Mouse (Mus musculus) heart, postnatal 36 days (tissue): ENCODE data around the gene Col6a3. TPM values are rescaled to one million over a fixed set of nuclear protein-coding genes. Genes with fewer than 3 reads are reported as not detected.

Experiments used
- DNase-seq, 2 experiments: peaks; one replicate each; pipeline ENCODE4 v3.0.0; 2021 to 2022
- intact Hi-C: fragments of 180-260 bp; cut with DNase I; formaldehyde crosslinking; loops from one replicate; pipeline ENCODE4 v1.15.1; 2025
- total RNA-seq, 2 experiments: library from RNA; stranded (reverse); gene quantifications; 2 replicates each; pipeline ENCODE4 v1.2.3; 2021

The Col6a3 gene
- 10 to 100 TPM; 42.3 to 50.9 TPM for total RNA-seq

- peak; percentile 70 to 72 for DNase-seq
- intact Hi-C loops = no loop called here
These were observed at the start of gene Col6a3 for GRCm38 (mm10) chr1:90843836-90844235. Gene Col6a3 (minus strand): TSS chr1:90843971.

GRCm38 (mm10) chr1:90885771-90886460, 42.1 kb upstream of the Col6a3 start:
- intact Hi-C loops = no loop called here

GRCm38 (mm10) chr1:90876486-90877270, 32.9 kb upstream of the Col6a3 start:
- DNase-seq = no peak
- intact Hi-C loops = no loop called here

More at GRCm38 (mm10) chr1:90885771-90886460, 42.1 kb upstream of the Col6a3 start:
- no peak for DNase-seq

- intact Hi-C loops = no loop called here
- DNase-seq = no peak
These were observed 32.2 kb upstream of the Col6a3 start for GRCm38 (mm10) chr1:90875961-90876360.

- intact Hi-C loops = no loop called here
- DNase-seq = no peak
These were observed 31.6 kb upstream of the Col6a3 start for GRCm38 (mm10) chr1:90875371-90875770.

- no peak for DNase-seq
- intact Hi-C loops = no loop called here
These were observed 26.8 kb upstream of the Col6a3 start for GRCm38 (mm10) chr1:90870581-90870980.

GRCm38 (mm10) chr1:90866734-90867133, 23.0 kb upstream of the Col6a3 start:
- no peak for DNase-seq
- intact Hi-C loops = no loop called here

- DNase-seq = no peak
- intact Hi-C loops = no loop called here
These were observed 12.1 kb upstream of the Col6a3 start for GRCm38 (mm10) chr1:90855880-90856279.

- intact Hi-C loops = loop anchor here (2.0 kb wide), 1 partner anchor 199 kb away; no protein-coding TSS in a partner anchor
- DNase-seq = peak; percentile 25 to 34
These were observed 6.1 kb upstream of the Col6a3 start for GRCm38 (mm10) chr1:90849836-90850235.

GRCm38 (mm10) chr1:90845206-90845605, 1.4 kb upstream of the Col6a3 start:
- no peak for DNase-seq
- intact Hi-C loops = no loop called here

GRCm38 (mm10) chr1:90842789-90843587, 783 bp downstream of the Col6a3 start:
- intact Hi-C loops = no loop called here
- DNase-seq = peak; percentile 26 to 37

GRCm38 (mm10) chr1:90840250-90840649, 3.5 kb downstream of the Col6a3 start:
- DNase-seq = peak; percentile 44 to 59
- intact Hi-C loops = loop anchor here (1.0 kb wide), 1 partner anchor 190 kb away; no protein-coding TSS in a partner anchor

GRCm38 (mm10) chr1:90838657-90839056, 5.1 kb downstream of the Col6a3 start:
- DNase-seq = peak; percentile 39 to 64
- intact Hi-C loops = no loop called here

GRCm38 (mm10) chr1:90838221-90838620, 5.5 kb downstream of the Col6a3 start:
- DNase-seq = peak in 1 of 2 experiments; percentile 28
- intact Hi-C loops = no loop called here

- no peak for DNase-seq
- intact Hi-C loops = no loop called here
These were observed 7.5 kb downstream of the Col6a3 start for GRCm38 (mm10) chr1:90836178-90836740.

- DNase-seq = no peak
- intact Hi-C loops = no loop called here
These were observed 9.1 kb downstream of the Col6a3 start for GRCm38 (mm10) chr1:90834701-90835100.

GRCm38 (mm10) chr1:90830006-90830405, 13.8 kb downstream of the Col6a3 start:
- no peak for DNase-seq
- intact Hi-C loops = no loop called here

- intact Hi-C loops = no loop called here
These were observed 30.5 kb downstream of the Col6a3 start for GRCm38 (mm10) chr1:90813226-90813625.

GRCm38 (mm10) chr1:90808930-90809329, 34.8 kb downstream of the Col6a3 start:
- DNase-seq = no peak
- intact Hi-C loops = no loop called here

More at GRCm38 (mm10) chr1:90813226-90813625, 30.5 kb downstream of the Col6a3 start:
- DNase-seq = no peak

GRCm38 (mm10) chr1:90803104-90803503, 40.7 kb downstream of the Col6a3 start:
- no peak for DNase-seq
- intact Hi-C loops = no loop called here
